Mouse (Mus musculus) small intestine, adult 2 months (tissue): Measurements from ENCODE around the gene Mical3.

ENCODE experiments used
- CTCF ChIP-seq: fragments of 200-500 bp; IDR thresholded peaks from 2 replicates; pipeline ENCODE4 v1.5.1; 2012; ENCODE audit warnings: low read depth, mild to moderate bottlenecking, control low read depth, inconsistent platforms, low read length, moderate library complexity, mixed read lengths; ENCODE audit not compliant: insufficient replicate concordance, insufficient read length; ENCODE audit errors: extremely low read depth
- POLR2A ChIP-seq: fragments of 200-500 bp; IDR thresholded peaks from 2 replicates; pipeline ENCODE4 v1.6.1; 2012; ENCODE audit warnings: low read depth, mild to moderate bottlenecking, control low read depth, inconsistent platforms, low read length, moderate library complexity

DNA sequence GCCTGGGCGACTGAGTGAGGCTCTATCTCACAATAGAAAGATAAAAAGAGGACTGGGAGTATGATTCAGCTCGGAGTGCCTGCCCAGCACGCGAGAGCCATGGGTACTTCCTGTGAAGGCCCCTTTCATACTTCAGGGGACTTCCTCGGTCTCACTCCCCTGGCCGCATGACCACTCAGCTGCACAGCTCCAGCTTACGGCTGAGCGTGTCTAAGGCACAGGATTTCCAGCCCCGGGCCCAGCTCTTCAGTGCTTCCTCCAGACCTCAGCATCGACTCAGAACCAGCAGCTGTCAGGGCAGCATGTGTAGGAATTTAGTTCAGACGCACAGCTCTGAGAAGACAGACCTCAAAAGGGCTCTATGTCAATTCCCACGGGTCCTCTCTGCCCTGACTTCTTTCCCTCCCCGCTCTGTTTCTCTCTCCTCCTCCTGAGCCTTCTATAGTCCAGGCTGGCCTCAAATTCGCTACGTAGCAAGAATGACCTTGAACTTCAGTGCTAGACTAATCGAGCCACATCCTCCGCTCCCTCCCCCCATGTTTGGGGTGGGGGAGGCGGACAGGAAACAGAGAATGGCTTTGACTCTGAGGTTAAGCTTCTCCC lies 152.7 kb downstream of the Mical3 start:
- TF ChIP-seq CTCF (no peak), POLR2A (no peak)
